Mouse (Mus musculus): Measurements from ENCODE around the gene Cdc14a.
"Not testable (repeated sequence)": the region's sequence is repeated elsewhere in the genome, so short reads cannot be mapped to it uniquely, and the experiment has no call there.

The Cdc14a gene

DNA sequence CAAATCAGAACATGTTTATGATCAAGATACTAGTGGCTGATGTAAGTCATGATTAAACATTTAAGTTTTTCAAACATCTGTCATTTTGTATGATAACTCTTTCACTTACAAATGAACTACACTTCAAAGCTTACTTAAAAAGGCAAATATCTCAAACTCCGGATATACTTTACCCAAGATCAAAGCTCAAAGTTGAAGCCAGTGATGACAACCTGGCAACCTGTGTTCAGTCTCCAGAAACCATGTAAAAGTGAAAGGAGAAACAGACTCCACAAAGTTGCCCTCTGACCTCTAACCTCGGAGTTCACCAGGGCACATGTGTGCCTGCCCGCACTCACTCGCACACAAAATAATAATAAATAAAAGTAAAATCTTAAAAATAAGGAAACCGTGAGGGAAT lies 49.3 kb downstream of the Cdc14a start:
- peak; percentile 66 for DNase-seq (ENCODE audit: low read depth, low spot score)

DNA sequence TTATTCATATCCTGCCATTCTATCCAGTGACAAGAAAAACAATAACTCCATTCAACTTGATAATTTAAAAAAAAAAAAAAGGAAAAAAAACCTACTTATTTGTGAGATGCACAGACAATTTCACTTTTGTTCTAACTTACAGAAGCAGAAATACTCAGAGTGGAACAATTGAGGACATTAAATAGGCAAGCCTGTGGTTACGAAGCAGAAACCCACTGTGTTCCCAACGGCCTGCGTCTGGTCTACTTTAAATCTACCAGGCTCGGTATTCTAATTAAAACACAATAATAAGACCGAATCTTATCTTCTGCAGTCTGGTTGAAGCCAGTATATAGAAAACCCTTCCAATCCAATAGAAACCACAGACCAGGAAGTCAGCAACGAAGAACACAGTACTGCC lies 50.6 kb downstream of the Cdc14a start:
- no peak for DNase-seq (ENCODE audit: low read depth, low spot score)

DNA sequence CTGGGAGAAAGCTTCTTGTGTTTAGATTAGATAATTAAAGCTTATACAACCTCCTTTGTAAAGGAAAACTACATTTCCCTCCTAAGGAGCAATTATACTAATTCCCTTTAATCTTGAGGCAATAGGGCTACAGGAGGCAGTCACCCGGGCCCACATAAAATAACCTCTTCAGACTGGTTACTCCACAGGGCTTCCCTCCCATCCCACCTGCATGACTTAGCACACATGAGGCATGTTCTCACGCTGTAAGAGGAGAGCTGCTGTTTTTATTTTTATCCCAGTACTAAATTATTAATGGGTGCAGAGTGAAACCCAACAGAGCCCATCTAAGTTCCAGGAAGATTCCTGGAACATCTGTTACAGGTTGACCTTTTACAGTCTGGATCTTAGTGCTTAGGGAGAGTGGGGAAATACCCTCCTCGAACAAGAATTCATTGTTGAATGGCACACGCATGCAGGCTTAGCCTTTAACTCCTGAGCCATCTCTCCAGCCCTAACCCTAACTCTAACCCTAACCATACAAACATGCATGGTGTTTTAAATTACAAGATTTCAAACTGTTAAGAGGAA lies 54.9 kb downstream of the Cdc14a start:
- DNase-seq (ENCODE audit: low read depth, low spot score): no peak

DNA sequence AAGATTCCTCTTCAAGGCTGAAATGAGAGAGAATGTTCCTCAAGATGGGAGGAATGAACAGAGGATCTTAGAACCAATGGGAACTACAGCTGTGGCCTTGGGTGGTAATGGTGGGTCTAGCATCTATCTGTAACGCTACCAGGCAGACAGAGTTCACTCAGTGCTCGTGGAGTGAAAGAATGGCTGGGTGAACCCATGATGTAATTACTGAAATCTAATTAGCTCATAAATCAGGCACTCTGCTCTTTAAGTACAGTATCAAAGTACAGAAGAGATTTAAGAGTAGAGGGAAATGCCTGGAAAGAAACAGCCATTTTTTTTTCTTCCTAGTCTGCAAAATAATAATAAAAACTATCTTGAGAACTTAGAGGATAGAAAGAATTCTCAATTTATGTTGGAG lies 57.7 kb downstream of the Cdc14a start:
- DNase-seq (ENCODE audit: low read depth, low spot score): no peak

DNA sequence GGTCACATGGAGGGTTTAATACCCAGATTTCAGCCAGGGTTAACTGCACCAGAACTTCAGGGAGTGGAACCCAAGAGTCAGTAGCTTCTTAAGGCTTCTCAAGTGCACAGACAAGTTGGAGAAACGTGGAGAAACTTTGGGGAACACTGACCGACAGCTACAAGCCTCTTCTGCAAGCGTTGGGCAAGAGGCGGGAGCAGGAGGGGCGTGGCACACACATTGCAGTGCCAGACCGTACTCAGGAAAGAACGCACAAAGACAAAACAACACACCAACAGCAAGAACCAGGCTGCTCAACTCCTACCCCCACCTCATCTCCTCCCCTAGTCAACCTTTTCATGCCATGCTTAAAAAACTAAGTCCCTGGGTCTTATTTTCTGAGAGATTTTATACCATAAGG lies 61.9 kb downstream of the Cdc14a start:
- DNase-seq (ENCODE audit: low read depth, low spot score): no peak

DNA sequence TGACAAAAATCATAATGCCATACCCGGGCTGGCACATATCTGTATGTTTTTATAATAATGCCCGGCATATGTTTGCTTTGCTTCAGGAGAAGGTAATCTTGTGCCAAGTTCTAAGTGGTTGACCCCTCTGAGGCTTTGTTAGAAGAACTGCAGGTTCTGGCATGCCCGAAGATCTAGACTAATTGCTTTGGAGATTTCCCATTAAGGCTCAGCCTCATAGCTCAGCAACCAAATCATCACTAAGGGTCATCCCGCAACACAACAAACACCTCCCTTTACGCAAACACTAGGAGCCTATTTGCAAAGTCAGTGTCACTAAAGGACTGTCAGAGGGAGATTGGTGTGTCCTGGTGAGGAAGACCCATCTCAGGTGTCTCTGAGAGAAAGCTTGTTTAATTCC lies 62.7 kb downstream of the Cdc14a start:
- DNase-seq (ENCODE audit: low read depth, low spot score): no peak

DNA sequence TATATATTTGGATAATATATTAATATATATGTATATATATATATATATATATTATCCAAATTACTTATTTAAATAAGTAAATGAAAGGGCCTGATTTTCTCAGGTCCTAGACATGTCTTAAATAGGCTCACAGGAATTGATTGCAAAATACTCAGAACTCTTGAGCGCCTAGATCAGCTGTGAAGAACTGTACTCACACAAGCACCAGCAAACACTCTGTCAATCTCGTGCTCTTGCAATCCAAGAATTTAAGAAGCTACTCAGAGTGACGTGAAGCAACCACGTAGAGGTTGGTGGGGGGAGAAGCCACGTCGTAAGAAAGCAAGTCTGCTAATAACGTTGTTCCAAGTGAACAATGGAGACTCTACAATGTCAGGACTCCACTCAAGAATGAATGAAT lies 66.0 kb downstream of the Cdc14a start:
- no peak for DNase-seq (ENCODE audit: low read depth, low spot score)

DNA sequence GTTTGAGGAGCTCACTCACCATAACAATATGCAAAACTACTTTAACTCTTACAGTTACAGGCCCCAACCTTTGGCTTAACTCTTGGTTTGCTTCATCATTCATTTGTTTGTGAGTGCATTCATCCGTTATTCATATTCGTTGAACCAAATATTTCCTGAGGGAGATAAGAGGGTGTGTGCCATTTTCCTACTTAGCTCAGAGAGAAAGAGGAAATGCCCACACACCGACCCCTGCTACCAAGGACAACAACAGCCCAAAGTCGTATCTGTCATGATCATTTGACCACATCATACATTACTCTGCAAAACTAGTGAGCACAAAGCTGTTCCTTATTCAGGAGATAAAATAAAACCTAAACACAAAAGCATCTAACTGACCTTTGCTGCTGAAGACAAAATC lies 66.7 kb downstream of the Cdc14a start:
- no peak for DNase-seq (ENCODE audit: low read depth, low spot score)

DNA sequence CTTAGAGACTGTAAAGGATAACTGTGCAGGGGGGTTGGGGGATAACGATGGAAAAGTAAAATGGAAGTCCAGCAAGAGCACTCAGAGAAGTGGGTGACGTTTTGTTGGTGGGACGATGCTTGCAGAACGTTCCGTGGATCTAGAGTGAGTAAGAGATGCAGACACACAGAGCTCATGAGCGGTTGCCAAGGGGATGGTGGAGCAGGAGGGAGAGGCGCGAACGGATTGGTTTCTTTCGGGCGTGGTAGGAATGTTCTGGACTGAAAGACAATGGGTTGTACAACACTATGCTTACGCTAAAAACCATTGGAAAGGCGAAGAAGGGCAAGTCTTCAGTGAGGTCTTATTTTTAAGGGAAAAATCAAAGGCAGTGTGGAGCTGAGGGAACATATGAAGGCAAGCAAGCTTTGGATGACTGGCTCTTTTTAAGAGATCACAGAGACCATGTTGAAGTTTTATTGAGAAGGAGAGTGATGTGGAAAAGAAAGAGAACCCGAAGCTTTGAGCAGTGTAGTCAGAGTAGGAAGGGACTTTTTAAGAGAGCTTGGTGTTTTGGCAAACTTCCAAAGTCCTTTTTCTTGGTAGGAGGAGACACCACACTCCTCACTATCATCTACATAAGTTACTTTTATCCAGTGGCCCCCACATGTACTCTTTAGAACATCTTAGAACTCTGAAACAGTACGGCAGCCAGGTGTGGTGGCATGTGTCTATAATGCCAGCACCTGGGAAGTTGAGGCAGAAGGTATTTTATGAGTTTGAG lies 68.6 kb downstream of the Cdc14a start:
- peak; percentile 27 for DNase-seq (ENCODE audit: low read depth, low spot score)

DNA sequence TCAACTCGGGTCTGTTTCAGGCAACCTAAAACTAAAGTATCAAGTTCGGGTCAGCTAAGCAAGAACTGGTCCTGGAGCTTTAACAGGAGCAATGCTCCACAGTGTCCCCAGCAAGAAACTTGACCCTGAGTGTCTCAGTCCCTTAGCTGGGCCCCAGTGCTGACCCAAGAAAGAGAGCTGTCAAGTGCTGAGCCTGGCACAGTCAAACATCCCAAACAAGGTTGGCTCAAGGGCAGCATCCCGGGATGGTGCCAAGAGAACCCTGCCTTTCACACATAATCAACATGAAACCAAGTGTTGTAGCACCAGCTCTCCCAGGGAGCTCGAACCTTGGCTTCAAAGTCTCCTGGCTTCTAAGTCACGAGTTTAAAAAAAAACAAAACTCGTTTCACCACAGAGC lies 71.3 kb downstream of the Cdc14a start:
- no peak for DNase-seq (ENCODE audit: low read depth, low spot score)

DNA sequence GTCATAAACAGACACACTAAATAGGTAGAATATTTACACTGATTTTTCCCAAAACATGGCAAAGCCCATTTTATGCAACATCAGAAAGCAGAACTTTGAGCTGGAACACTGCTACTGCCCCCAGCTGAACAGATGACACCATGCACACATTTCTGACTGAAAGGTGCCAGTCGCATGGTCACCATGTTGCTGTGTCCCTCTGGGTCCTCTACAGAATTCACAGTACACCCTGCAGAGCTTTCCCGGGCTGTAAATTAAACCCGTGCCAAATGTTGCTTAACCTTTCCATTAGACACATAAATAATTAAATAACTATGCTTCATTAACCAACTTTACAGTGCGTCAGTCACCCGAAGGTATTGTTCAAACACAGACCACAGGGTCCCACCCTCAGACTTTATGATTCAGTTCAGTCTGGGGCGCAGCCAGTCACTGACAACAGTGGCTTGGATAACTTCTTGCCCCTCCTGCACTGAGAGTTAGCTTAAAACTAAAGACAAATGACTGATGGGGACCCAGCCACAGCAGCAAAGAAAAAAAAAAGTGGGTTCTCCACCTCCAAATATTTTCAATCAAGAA lies 73.4 kb downstream of the Cdc14a start:
- no peak for DNase-seq (ENCODE audit: low read depth, low spot score)

DNA sequence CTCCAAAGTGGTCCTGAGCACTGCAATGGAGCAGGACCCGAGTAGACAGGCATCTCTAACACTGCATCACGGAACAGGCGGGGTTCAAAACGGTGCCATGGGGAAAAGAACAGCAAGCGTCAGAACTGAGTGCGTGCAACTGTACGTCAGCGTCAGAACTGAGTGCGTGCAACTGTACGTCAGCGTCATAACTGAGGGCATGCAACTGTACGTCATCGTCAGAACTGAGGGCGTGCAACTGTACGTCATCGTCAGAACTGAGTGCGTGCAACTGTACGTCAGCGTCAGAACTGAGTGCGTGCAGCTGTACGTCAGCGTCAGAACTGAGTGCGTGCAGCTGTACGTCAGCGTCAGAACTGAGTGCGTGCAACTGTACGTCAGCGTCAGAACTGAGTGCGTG lies 76.3 kb downstream of the Cdc14a start:
- DNase-seq (ENCODE audit: low read depth, low spot score): not testable (repeated sequence)

DNA sequence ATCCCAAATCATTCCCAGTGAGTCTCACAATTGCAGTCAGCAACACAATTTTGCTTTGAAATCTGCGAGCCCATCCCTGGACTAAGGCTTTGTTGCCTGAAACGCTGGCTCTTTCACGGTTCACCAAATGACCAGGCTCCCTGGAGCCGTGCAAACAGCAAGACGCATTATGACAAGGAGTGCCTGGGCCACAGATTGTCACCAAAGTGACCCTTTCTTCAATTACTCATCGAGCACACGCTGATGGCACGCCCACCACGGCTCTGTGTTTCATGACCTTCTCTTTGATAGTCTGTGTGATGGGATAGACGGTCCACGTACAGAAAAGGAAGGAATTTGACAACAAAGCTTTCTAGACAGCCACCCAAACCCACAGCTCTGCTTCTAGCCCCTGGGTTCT lies 78.6 kb downstream of the Cdc14a start:
- DNase-seq (ENCODE audit: low read depth, low spot score): no peak

DNA sequence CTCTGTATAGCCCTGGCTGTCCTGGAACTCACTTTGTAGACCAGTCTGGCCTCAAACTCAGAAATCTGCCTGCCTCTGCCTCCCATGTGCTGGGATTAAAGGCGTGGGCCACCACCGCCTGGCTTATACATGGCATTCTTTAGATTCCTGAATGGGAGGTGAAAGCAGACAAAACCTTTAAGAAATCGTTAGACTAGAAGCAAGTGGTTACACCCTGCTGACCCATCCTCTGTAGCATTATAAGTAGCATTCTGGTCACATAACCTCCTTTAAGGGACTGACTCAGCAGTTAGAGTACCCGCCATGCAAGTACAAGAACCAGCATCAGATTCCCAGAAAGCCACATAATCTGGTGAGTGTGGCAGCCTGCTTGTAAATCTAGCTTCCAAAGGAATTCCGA lies 81.6 kb downstream of the Cdc14a start:
- no peak for DNase-seq (ENCODE audit: low read depth, low spot score)

DNA sequence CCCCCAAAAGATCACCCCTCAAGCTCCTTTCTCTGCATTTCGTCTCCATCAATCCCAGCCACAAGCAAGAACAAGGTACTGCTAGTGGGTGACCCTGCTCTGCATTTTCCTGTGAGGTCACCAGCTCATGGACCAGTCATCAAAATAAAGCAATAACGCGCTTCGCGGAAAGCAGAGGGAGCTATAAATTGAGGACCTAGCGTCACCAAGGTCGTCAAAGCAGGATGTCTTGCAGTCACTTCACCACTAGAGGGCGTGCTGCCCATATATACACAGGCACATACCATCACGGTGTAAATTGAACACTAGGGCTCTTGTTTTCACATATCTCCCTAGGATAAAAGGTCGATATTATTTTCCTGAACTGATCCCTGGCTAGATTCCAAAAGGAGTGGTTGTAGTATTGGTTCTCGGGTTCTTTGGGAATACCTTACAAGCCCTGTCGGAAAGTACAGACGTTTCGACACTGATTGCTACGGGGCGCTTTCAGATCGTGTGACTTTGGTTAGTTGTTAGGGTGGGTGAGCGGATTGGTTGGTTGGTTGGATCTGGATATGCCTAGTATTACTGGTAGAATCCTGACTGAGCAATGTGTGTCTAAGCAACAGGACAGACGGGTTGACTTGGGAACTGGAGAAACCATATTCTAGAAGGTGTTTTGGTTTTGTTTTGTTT lies 82.7 kb downstream of the Cdc14a start:
- peak; percentile 88 for DNase-seq (ENCODE audit: low read depth, low spot score)

DNA sequence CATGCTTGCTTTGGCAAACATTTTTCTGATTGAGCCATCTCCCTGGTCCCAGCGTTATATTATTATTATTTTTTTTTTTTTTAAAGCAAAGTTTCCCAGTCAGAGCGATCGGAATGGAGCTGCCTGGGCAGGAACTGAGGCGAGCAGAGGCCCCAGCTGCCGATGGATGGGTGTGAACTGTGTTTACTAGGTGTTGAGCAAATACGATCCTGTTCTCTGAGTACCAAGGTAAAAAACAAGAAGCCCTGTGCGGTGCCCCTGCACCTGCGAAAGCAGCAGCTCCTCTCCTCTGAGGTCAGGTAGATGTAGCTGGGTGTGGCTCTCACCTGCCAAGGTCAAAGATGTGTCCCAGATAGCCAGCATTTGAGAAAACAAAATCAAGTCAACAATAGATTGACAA lies 83.6 kb downstream of the Cdc14a start:
- no peak for DNase-seq (ENCODE audit: low read depth, low spot score)

DNA sequence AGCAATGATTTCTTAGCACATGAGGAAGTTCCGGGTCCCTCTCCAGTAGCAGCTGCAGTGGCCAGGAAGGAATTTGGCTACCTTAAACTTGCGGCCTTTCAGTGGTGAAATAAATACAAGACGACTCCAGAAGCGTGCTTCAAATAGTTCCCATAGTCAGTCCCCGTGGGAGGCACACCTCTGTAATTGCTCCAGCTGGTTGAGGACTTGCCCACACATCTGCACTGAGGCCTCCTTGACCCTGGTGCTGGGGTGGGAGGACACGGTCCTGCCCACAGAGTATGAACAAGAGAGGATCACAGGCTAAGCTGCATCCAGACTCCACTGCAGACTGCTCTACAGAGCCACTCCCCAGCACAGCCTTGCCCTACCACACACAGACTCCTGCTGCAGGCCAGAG lies 85.2 kb downstream of the Cdc14a start:
- DNase-seq (ENCODE audit: low read depth, low spot score): no peak

DNA sequence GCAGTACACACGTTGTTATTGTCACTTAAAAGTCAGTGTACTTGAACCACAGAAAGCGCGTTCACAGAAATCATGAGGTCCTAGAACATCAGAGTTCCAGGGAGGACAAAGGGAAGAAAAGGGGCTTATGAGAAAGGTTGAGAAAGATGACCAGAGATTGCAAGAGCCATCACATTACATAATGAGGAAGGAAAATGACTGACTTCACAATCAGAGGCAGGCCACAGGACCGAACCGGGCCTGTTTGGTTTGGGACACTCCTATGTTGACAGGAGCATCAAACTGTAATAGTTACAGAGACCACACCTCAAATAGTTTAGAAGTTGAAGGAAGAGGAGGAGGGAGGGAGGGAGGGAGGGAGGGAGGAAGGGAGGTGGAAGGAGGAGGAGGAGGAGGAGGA lies 86.0 kb downstream of the Cdc14a start:
- DNase-seq (ENCODE audit: low read depth, low spot score): no peak

DNA sequence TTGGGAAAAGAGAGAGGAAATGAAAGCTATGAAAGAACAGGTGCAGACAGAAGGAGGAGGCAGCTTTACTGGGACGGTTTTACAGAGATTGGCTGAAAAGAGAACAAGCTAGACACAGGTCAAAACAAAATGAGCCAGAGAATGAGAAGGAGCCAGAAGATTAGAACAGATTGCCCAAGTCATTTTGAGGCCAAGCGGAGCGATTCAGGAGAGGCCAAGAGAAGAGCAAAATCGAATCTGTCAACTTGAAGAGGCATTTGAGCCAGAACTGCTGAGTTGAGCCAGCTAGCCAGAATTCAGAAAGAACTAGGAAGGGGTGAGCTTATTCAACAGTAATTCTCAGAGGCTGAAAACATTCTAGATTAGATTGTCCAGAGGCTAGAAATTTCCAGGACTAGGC lies 88.8 kb downstream of the Cdc14a start:
- no peak for DNase-seq (ENCODE audit: low read depth, low spot score)

DNA sequence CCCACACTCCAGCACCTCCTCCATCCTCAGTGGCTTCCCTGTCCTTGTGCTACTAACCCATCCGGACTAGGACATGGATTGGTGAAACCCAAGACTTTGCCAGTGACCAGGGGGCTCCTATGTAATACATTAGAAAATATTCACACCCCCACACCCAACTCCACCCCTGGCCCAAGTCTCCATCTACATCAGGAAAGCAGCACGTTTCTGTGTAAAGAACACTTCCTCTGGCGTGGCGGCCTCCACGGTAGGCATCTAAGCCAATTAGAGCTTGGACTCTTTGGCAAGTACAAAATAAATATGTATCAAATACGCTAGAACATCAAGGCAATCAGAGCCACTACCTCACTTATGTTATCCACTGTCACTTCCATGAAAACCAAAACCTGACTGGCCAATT lies 90.1 kb downstream of the Cdc14a start:
- no peak for DNase-seq (ENCODE audit: low read depth, low spot score)

DNA sequence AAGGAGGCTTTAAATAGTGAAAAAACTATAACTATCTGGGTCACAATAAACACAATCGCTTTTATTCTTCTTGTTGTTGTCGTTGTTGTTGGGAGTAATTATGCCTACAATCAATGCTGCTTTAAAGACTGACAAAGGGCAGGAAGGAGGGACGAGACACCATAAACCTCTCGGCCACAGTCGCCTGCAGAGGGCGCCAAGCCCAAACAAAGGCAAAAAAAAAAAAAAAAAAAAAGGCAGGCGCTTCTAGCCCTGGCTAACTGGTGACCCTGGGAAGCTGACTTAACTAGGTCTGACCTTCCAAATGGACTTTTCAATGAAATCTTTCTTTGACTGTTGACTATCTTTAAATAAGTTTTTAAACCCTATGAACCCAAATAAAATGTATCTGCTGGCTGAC lies 90.6 kb downstream of the Cdc14a start:
- DNase-seq (ENCODE audit: low read depth, low spot score): peak; percentile 75

DNA sequence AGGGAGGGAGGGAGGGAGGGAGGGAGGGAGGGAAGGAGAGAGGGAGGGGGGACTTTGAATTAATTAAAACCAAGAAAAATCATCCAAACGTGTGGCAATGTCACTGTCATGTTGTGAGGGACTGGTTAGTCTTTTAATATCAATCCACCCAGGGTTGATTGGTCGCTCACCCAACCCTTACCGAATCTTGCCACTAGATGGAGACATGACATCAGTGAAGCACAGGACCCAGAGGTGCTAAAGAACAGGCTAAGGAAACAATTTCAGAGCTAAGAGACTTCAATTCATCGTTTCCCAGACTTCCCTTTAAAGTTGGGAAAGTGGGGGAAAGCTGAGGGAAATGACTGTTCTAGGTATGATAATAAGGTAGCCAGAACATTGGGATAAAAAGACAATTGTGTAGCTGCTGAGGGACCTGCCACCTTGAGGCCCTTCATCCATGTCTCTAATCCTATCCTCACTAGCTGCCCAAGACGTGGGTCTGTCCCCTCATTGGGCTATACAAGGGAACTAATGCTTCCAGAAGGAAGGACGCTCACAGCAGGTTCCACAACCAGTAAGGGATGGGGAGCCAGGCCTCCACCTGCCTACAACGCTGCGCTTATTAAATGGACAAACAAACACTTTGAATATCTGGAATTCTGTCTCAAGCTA lies 91.9 kb downstream of the Cdc14a start:
- peak; percentile 83 for DNase-seq (ENCODE audit: low read depth, low spot score)

Measured in CD4-positive, CD25-positive, alpha-beta regulatory T cell, adult 2 months (primary cell).